Mouse (Mus musculus): ENCODE data around the gene Fam149b. TPM values are rescaled to one million over a fixed set of nuclear protein-coding genes. Genes with fewer than 3 reads are reported as not detected.

Fam149b gene
- total and polyA plus RNA-seq, 3 experiments: 16.1 to 25.8 TPM; not detected in 1

DNA sequence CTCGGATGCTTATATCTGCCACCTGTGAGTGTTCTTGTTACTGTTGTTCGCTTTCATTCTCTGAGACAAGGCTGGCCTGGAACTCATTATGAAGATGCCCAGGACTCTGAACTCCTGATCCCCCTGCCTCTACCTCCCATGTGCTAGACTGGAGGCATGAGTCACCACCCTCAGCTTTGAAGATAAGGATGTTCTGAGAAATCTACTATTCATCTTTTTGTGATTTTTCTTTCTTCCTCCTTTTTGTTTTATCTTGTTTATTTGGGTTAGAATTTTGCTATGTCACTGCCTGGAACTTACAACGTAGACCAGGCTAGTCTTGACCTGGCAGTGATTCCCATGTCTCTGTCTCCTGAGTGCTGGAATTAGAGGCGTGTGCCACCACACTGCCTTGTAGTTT lies 16.6 kb upstream of the Fam149b start:
- no peak overlapping the region for H3K9ac ChIP-seq (ENCODE audit: control insufficient read depth, low read depth, low read length, poor library complexity, severe bottlenecking)
- DNase-seq (ENCODE audit: low read depth, low spot score): peak; percentile 24
- H3K27ac ChIP-seq (ENCODE audit: control insufficient read depth, low read depth, low read length): no peak overlapping the region
- H3K36me3 ChIP-seq (ENCODE audit: control insufficient read depth in 1 of 2, insufficient read depth in 2 of 2, low read length in 2 of 2): peaks cover 0 to 17% of the 10 kb centered on the region in 2 experiments; a peak in 2 of 4 replicates
- H3K4me3 ChIP-seq (ENCODE audit: control insufficient read depth in 1 of 2, insufficient read depth in 1 of 2, low read depth in 2 of 2, low read length in 2 of 2): no peak overlapping the region
- H3K4me1 ChIP-seq (ENCODE audit: control insufficient read depth in 1 of 2, insufficient read depth in 2 of 2, low read length in 2 of 2): peaks cover 0 to 6% of the 10 kb centered on the region in 2 experiments; a peak in 1 of 4 replicates
- H3K79me2 ChIP-seq (ENCODE audit: control insufficient read depth, insufficient read depth, low read length, poor library complexity): no peaks in the 10 kb centered on the region
- H3K9me3 ChIP-seq (replicated peaks; ENCODE audit: insufficient read depth, low read length): no peaks in the 10 kb centered on the region
- no peak for TF ChIP-seq ELF1 (IDR thresholded peaks at IDR 0.05; ENCODE audit: low read depth, low read length)
- no peak for TF ChIP-seq NELFE (IDR thresholded peaks at IDR 0.05; ENCODE audit: low read depth, low read length)
- no peak for TF ChIP-seq UBTF (IDR thresholded peaks at IDR 0.05; ENCODE audit: borderline replicate concordance, insufficient read depth, low read depth, low read length)
- TF ChIP-seq POLR2A (IDR thresholded peaks at IDR 0.05; ENCODE audit: control insufficient read depth in 1 of 2, insufficient read depth in 1 of 2, low read depth in 1 of 2, low read length in 2 of 2, poor library complexity in 1 of 2): no peak
- no peak for TF ChIP-seq CHD1 (IDR thresholded peaks at IDR 0.05; ENCODE audit: low read depth, low read length)
- TF ChIP-seq E2F4 (IDR thresholded peaks at IDR 0.05; ENCODE audit: borderline replicate concordance, low read depth, low read length): no peak
- TF ChIP-seq RCOR1 (IDR thresholded peaks at IDR 0.05; ENCODE audit: low read depth, low read length): peak; percentile 81
- no peak for TF ChIP-seq JUND (IDR thresholded peaks at IDR 0.05; ENCODE audit: low read depth, low read length)
- TF ChIP-seq POLR2AphosphoS5 (IDR thresholded peaks at IDR 0.05; ENCODE audit: borderline replicate concordance, low read depth, low read length): no peak
- TF ChIP-seq CTCF (IDR thresholded peaks at IDR 0.05 in 2 of 3, conservative IDR thresholded peaks at IDR 0.05 in 1 of 3; ENCODE audit: control insufficient read depth in 1 of 3, insufficient read depth in 1 of 3, low read depth in 2 of 3, low read length in 3 of 3, poor library complexity in 1 of 3, severe bottlenecking in 1 of 3): no peak
- no peak for TF ChIP-seq SIN3A (IDR thresholded peaks at IDR 0.05; ENCODE audit: low read length)
- TF ChIP-seq MXI1 (IDR thresholded peaks at IDR 0.05; ENCODE audit: low read depth, low read length): no peak
- TF ChIP-seq GATA1 (IDR thresholded peaks at IDR 0.05; ENCODE audit: low read depth, low read length): peak; percentile 52
- TF ChIP-seq MYC (IDR thresholded peaks at IDR 0.05; ENCODE audit: low read depth, low read length): no peak
- 0 out of 4 replicates have a peak, but pooled peaks of 1 of the 2 experiments have one; percentile 3 for TF ChIP-seq EP300 (IDR thresholded peaks at IDR 0.05; ENCODE audit: low read depth in 1 of 2, low read length in 2 of 2)
- H3K27me3 ChIP-seq (ENCODE audit: control insufficient read depth in 1 of 2, insufficient read depth in 2 of 2, low read length in 2 of 2): no peaks in the 10 kb centered on the region

DNA sequence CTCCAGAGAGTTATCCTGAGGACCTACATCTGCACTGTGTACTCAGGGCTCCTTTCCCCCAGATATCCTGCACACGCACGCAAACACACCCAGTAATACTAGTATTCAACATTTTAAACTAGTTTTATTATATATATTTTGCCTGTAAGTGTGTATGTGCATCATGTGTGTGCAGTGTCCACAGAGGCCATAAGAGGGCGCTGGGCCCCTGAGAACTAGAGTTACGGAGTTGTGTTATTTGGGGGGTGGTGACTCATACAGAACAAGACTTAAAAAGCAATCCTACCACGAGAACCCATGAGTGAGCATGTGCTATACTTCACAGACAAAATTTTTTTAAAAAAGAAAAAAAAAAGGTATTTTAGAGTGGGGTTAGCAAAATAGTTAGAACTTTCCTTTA lies 8.5 kb upstream of the Fam149b start:
- H3K4me1 ChIP-seq (ENCODE audit: control insufficient read depth in 1 of 2, insufficient read depth in 2 of 2, low read length in 2 of 2): no peaks in the 10 kb centered on the region
- TF ChIP-seq E2F4 (IDR thresholded peaks at IDR 0.05; ENCODE audit: borderline replicate concordance, low read depth, low read length) (no peak), CTCF (IDR thresholded peaks at IDR 0.05 in 2 of 3, conservative IDR thresholded peaks at IDR 0.05 in 1 of 3; ENCODE audit: control insufficient read depth in 1 of 3, insufficient read depth in 1 of 3, low read depth in 2 of 3, low read length in 3 of 3, poor library complexity in 1 of 3, severe bottlenecking in 1 of 3) (peak in 2 of 3 experiments; percentile 37 to 39; a peak in 4 of 6 replicates)
- no peak overlapping the region for H3K4me3 ChIP-seq (ENCODE audit: control insufficient read depth in 1 of 2, insufficient read depth in 1 of 2, low read depth in 2 of 2, low read length in 2 of 2)
- H3K36me3 ChIP-seq (ENCODE audit: control insufficient read depth in 1 of 2, insufficient read depth in 2 of 2, low read length in 2 of 2): peaks cover 0 to 25% of the 10 kb centered on the region in 2 experiments; a peak in 2 of 4 replicates
- no peak for DNase-seq (ENCODE audit: low read depth, low spot score)
- no peaks in the 10 kb centered on the region; the same call in 1 of the 2 replicates for H3K9me3 ChIP-seq (replicated peaks; ENCODE audit: insufficient read depth, low read length)
- H3K9ac ChIP-seq (ENCODE audit: control insufficient read depth, low read depth, low read length, poor library complexity, severe bottlenecking): no peak overlapping the region
- H3K79me2 ChIP-seq (ENCODE audit: control insufficient read depth, insufficient read depth, low read length, poor library complexity): no peaks in the 10 kb centered on the region
- no peak overlapping the region for H3K27ac ChIP-seq (ENCODE audit: control insufficient read depth, low read depth, low read length)
- H3K27me3 ChIP-seq (ENCODE audit: control insufficient read depth in 1 of 2, insufficient read depth in 2 of 2, low read length in 2 of 2): no peaks in the 10 kb centered on the region
